Mouse (Mus musculus) kidney, postnatal 0 days (tissue): ENCODE measurements around the gene Casq2. TPM values are rescaled to one million over a fixed set of nuclear protein-coding genes. Genes with fewer than 3 reads are reported as not detected.

Source experiments
- ATAC-seq: fragments of 200-750 bp; cut with Nextera tagmentation; replicated peaks from 2 replicates; pipeline ENCODE4 v1.8.0; 2017; ENCODE audit warnings: low read depth, moderate number of reproducible peaks, moderate TSS enrichment, moderate library complexity; ENCODE audit not compliant: low FRiP score
- DNase-seq: peaks from one replicate; pipeline ENCODE4 v3.0.0-alpha.2; 2016; ENCODE audit warnings: low spot score
- H3K27ac ChIP-seq: fragments of 300-500 bp; sonication (generic); 2 replicates; pipeline ENCODE4 v1.5.1; 2014; ENCODE audit warnings: mild to moderate bottlenecking
- H3K27me3 ChIP-seq: fragments of 300-500 bp; sonication (generic); 2 replicates; pipeline ENCODE4 v1.6.1; 2014; ENCODE audit warnings: low read length, mixed read lengths; ENCODE audit not compliant: insufficient read depth
- H3K36me3 ChIP-seq: fragments of 300-500 bp; sonication (generic); 2 replicates; pipeline ENCODE4 v1.6.1; 2014; ENCODE audit warnings: low read length, mixed read lengths; ENCODE audit not compliant: insufficient read depth
- H3K4me1 ChIP-seq: fragments of 300-500 bp; sonication (generic); replicated peaks from 2 replicates; pipeline ENCODE4 v1.6.1; 2014; ENCODE audit warnings: antibody characterized with exemption, low read length, mixed read lengths; ENCODE audit not compliant: insufficient read depth
- H3K4me2 ChIP-seq: fragments of 300-500 bp; sonication (generic); 2 replicates; pipeline ENCODE4 v1.6.1; 2014; ENCODE audit warnings: mild to moderate bottlenecking, low read length, moderate library complexity, mixed read lengths
- H3K4me3 ChIP-seq: fragments of 300-500 bp; sonication (generic); replicated peaks from 2 replicates; pipeline ENCODE4 v1.5.1; 2014; ENCODE audit warnings: low read depth, low read length
- H3K9ac ChIP-seq: fragments of 300-500 bp; sonication (generic); 2 replicates; pipeline ENCODE4 v1.6.1; 2014; ENCODE audit warnings: low read depth, low read length
- H3K9me3 ChIP-seq: fragments of 300-500 bp; sonication (generic); replicated peaks from 2 replicates; pipeline ENCODE4 v1.6.1; 2016; ENCODE audit warnings: low read length, inconsistent platforms, mixed read lengths
- CTCF ChIP-seq: IDR thresholded peaks from 2 replicates; pipeline ENCODE4 v1.5.1; 2016; ENCODE audit warnings: antibody characterized with exemption, low read depth, mild to moderate bottlenecking, moderate library complexity
- WGBS: fragments of 180-500 bp; shearing (Covaris S2); extraction: QIAGEN DNeasy Blood & Tissue Kit; methylation state at CpG from one replicate; pipeline ENCODE4 v1.1.7; 2014; 5-methylcytosine and 5-hydroxymethylcytosine counted together
- polyA plus RNA-seq: library from polyadenylated mRNA; unstranded; fragments of >200 nt; fragmentation: Nextera tagmentation; extraction: Ambion mirVana; gene quantifications from 2 replicates; pipeline ENCODE4 v1.2.1, GENCODE M21; 2015

The Casq2 gene
- polyA plus RNA-seq, 1 experiment from 2014 or later: 0.47 TPM

DNA sequence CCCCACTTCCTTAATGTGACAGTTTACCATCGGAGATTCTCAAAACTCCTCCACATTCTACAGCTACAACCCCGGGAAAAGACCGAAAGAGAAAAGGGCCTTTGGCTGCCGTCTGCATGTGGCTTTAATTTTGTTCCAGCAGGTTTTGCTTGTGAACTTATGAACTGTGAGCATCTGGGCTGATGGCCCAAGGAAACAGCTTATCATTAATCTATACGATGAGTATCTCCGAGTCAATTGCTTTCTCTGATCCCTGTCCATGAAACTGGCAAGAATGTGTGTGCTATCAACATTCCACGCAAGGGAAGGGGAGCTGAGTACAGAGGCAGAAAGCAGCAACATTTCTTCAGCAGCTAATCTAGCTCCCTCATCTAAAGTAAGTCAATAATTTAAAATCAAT, 63.7 kb downstream of the Casq2 start:
- WGBS: 13% methylated on average over 7 of the region's 7 CpGs
- H3K4me1 ChIP-seq: peaks cover 17% of the 10 kb centered on the region
- DNase-seq: no peak
- ATAC-seq: no peak
- H3K9me3 ChIP-seq: no peaks in the 10 kb centered on the region
- no peak overlapping the region for H3K27ac ChIP-seq
- H3K9ac ChIP-seq: no peak overlapping the region
- TF ChIP-seq CTCF: no peak
- no peak overlapping the region for H3K4me2 ChIP-seq
- no peak overlapping the region for H3K4me3 ChIP-seq
- H3K36me3 ChIP-seq: no peaks in the 10 kb centered on the region
- no peaks in the 10 kb centered on the region for H3K27me3 ChIP-seq

GRCm38 (mm10) chr3:102151850-102152249, 65.6 kb downstream of the Casq2 start:
- Histone ChIP-seq H3K4me3 (no peak overlapping the region), H3K4me2 (no peak overlapping the region), H3K9me3 (no peaks in the 10 kb centered on the region), H3K36me3 (no peaks in the 10 kb centered on the region), H3K9ac (no peak overlapping the region), H3K27me3 (no peaks in the 10 kb centered on the region), H3K4me1 (peaks cover 17% of the 10 kb centered on the region), H3K27ac (peak overlapping the region; percentile 84)
- 55% methylated on average over 4 of the region's 4 CpGs for WGBS
- ATAC-seq: no peak
- no peak for TF ChIP-seq CTCF
- no peak for DNase-seq

DNA sequence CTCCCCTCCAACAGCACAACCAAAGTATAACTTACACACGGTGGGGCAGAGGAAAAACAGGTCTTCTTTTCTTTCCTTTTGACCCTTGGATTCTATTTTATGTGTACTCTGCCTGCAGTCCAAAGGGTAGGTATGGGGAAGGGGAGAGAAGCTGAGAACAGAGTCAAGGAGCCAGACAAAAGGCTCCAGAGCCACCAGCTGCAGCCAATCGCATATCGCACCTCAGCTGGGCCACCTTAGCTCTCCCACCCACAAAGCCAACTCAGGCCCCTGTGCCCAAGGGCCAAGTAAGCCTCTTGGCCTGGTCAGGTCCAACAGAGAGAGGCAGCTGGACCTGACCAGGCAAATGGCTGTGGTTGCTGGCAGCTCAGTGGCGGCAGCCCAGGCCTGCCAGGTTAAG, 66.3 kb downstream of the Casq2 start:
- peaks cover 17% of the 10 kb centered on the region for H3K4me1 ChIP-seq
- 34% methylated on average over 4 of the region's 4 CpGs for WGBS
- H3K4me2 ChIP-seq: peak overlapping the region; percentile 3; the same call in 1 of the 2 replicates
- no peaks in the 10 kb centered on the region for H3K27me3 ChIP-seq
- no peak overlapping the region for H3K9ac ChIP-seq
- TF ChIP-seq CTCF: no peak
- peak; percentile 55 for ATAC-seq
- no peak for DNase-seq
- no peaks in the 10 kb centered on the region for H3K36me3 ChIP-seq
- H3K9me3 ChIP-seq: no peaks in the 10 kb centered on the region
- no peak overlapping the region for H3K4me3 ChIP-seq
- peak overlapping the region; percentile 84 for H3K27ac ChIP-seq

DNA sequence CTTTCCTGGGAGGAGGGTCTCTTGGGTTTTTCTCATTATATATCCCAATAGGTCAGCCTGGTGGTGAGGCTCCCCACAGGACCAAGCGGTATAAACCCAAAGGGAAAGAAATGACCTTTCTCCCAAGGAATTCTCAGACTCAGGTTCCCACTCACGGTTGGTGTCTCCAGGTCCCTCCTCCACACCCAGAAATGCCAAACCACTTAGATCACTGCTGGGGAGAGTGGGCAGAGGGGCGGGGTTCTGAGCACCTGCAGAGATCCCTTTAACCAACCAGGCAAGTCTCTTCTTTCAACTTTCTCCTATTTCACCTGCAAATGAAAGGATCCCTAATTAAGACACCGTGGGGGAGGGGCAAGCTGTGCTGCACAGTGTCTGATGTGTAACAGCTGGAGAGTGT, 66.7 kb downstream of the Casq2 start:
- Histone ChIP-seq H3K4me1 (peaks cover 17% of the 10 kb centered on the region), H3K4me2 (peak overlapping the region; percentile 3; the same call in 1 of the 2 replicates), H3K9ac (no peak overlapping the region), H3K27me3 (no peaks in the 10 kb centered on the region), H3K36me3 (no peaks in the 10 kb centered on the region), H3K9me3 (no peaks in the 10 kb centered on the region), H3K4me3 (no peak overlapping the region), H3K27ac (peak overlapping the region; percentile 84)
- DNase-seq (peak; percentile 73), ATAC-seq (peak; percentile 78)
- TF ChIP-seq CTCF: no peak
- 17% methylated on average over 4 of the region's 4 CpGs for WGBS

DNA sequence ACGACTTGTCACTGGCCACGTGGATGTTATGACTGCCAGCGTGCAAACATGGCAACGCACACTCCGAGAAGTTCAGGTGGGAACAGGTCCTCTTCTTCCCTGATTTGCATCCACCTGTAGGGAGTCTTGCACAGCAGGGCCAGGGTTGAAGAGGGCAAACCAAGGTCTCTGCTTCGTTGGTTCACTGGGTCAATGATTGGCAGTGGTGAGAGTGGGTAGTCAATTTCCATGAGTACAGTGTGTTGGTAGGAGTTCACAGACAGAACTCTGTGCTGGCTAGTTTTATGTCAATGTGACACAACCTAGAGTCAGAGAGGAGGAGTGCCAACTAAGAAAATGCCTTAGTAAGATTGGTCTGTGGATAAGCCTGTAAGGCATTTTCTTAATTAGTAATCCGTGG, 67.9 kb downstream of the Casq2 start:
- Histone ChIP-seq H3K27ac (0 out of 2 replicates have a peak overlapping the region, but pooled peaks have one; percentile 27), H3K4me3 (no peak overlapping the region), H3K9ac (no peak overlapping the region), H3K27me3 (no peaks in the 10 kb centered on the region), H3K36me3 (no peaks in the 10 kb centered on the region; the same call in 1 of the 2 replicates), H3K4me1 (peaks cover 17% of the 10 kb centered on the region), H3K9me3 (no peaks in the 10 kb centered on the region), H3K4me2 (no peak overlapping the region)
- TF ChIP-seq CTCF: no peak
- ATAC-seq (peak; percentile 66), DNase-seq (no peak)
- 69% methylated on average over 7 of the region's 7 CpGs for WGBS

- WGBS: 74% methylated on average over 7 of the region's 7 CpGs
- DNase-seq: no peak
- TF ChIP-seq CTCF: no peak
- Histone ChIP-seq H3K27me3 (no peaks in the 10 kb centered on the region), H3K9me3 (no peaks in the 10 kb centered on the region), H3K4me3 (no peak overlapping the region), H3K4me1 (peaks cover 12% of the 10 kb centered on the region), H3K4me2 (no peak overlapping the region), H3K36me3 (peaks cover 10% of the 10 kb centered on the region; the same call in 1 of the 2 replicates), H3K27ac (no peak overlapping the region), H3K9ac (no peak overlapping the region)
- no peak for ATAC-seq
Measured at GRCm38 (mm10) chr3:102156737-102157136, 70.5 kb downstream of the Casq2 start.

DNA sequence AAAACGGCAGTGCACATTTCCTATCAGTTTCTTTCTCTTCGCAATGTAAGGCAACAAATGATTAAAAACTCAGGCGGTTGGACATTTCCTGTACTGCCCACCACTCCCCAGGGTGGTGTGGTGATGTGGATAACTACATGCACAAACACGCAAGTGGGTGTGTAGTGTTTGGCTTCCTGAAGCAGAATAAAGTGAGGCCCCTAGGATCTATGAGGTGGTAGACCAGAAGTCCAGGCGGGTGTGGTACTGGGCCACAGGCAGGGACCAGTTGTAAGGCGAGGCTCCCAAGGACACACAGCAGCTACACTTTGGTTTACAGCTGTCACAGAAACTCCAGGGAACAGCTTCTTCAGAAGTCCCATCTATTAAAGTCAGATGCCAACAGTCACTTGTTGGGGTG, 71.4 kb downstream of the Casq2 start:
- Histone ChIP-seq H3K4me1 (peaks cover 3% of the 10 kb centered on the region; the same call in 1 of the 2 replicates), H3K9me3 (no peaks in the 10 kb centered on the region), H3K36me3 (peaks cover 10% of the 10 kb centered on the region; the same call in 1 of the 2 replicates), H3K9ac (no peak overlapping the region), H3K27ac (no peak overlapping the region), H3K4me2 (no peak overlapping the region), H3K27me3 (no peaks in the 10 kb centered on the region), H3K4me3 (no peak overlapping the region)
- ATAC-seq: no peak
- TF ChIP-seq CTCF: no peak
- 85% methylated on average over 6 of the region's 6 CpGs for WGBS
- DNase-seq: no peak
